ENCODE assay signal across 8 mouse cellular contexts in genomic region chr13:23426335-23426734, GRCm38 (mm10). TPM values are rescaled to one million over a fixed set of nuclear protein-coding genes. Genes with fewer than 3 reads are reported as not detected.
DNase-seq lines count a peak whose midpoint lies in the region; ATAC-seq and TF ChIP-seq lines count a peak whose summit lies in the region.

No protein-coding gene starts in this region.

- H3K27ac ChIP-seq in lung, embryonic 14.5 days (ENCODE audit: low read depth) = no peak overlapping the region
- peak overlapping the region; percentile 60 for H3K27ac ChIP-seq in liver, embryonic 14.5 days
- H3K27ac ChIP-seq in intestine, embryonic 16.5 days (ENCODE audit: low read length) = no peak overlapping the region

- H3K27me3 ChIP-seq in lung, embryonic 14.5 days (ENCODE audit: insufficient read depth, low read length) = no peaks in the 10 kb centered on the region
- H3K27me3 ChIP-seq in liver, embryonic 14.5 days (ENCODE audit: control insufficient read depth, insufficient read depth, low read length) = no peaks in the 10 kb centered on the region
- no peaks in the 10 kb centered on the region for H3K27me3 ChIP-seq in intestine, embryonic 16.5 days (replicated peaks; ENCODE audit: control insufficient read depth, insufficient read depth, low read length)

- peak overlapping the region; percentile 82 for H3K4me2 ChIP-seq in lung, embryonic 14.5 days
- peak overlapping the region; percentile 73 for H3K4me2 ChIP-seq in liver, embryonic 14.5 days (ENCODE audit: low read depth)
- no peak overlapping the region for H3K4me2 ChIP-seq in intestine, embryonic 16.5 days (ENCODE audit: low read depth, low read length)

- peak; percentile 53 for DNase-seq in cerebellum, adult 9-10 months
- no peak for DNase-seq in cerebellum, adult 8-10 months
- DNase-seq in lung, embryonic 14.5 days = peak; percentile 82
- no peak for DNase-seq in lung, postnatal 36 days
- DNase-seq in brain, embryonic 14.5 days (ENCODE audit: low read depth) = peak; percentile 54
- peak in 1 of 3 experiments; percentile 73 for DNase-seq in liver, embryonic 14.5 days (ENCODE audit: low read depth in 3 of 3, low spot score in 3 of 3)

- peaks cover 11% of the 10 kb centered on the region; the same call in 1 of the 2 replicates for H3K36me3 ChIP-seq in lung, embryonic 14.5 days (ENCODE audit: insufficient read depth)
- peaks cover 8% of the 10 kb centered on the region for H3K36me3 ChIP-seq in liver, embryonic 14.5 days (replicated peaks; ENCODE audit: control insufficient read depth, insufficient read depth, low read depth)
- H3K36me3 ChIP-seq in intestine, embryonic 16.5 days (ENCODE audit: control insufficient read depth, insufficient read depth, low read length) = 0 out of 2 replicates have a peak, but pooled peaks cover 5% of the 10 kb centered on the region

- H3K4me1 ChIP-seq in lung, embryonic 14.5 days (ENCODE audit: insufficient read depth) = peaks cover 2% of the 10 kb centered on the region; the same call in 1 of the 2 replicates
- H3K4me1 ChIP-seq in liver, embryonic 14.5 days (replicated peaks; ENCODE audit: control insufficient read depth in 2 of 2, insufficient read depth in 2 of 2, low read length in 1 of 2) = peaks cover 12 to 20% of the 10 kb centered on the region in 2 experiments
- H3K4me1 ChIP-seq in intestine, embryonic 16.5 days (ENCODE audit: control insufficient read depth, insufficient read depth, low read length) = peaks cover 16% of the 10 kb centered on the region

- H3K4me3 ChIP-seq in lung, embryonic 14.5 days (ENCODE audit: low read depth, low read length) = no peak overlapping the region
- H3K4me3 ChIP-seq in liver, embryonic 14.5 days (ENCODE audit: insufficient read depth in 1 of 2, low read depth in 2 of 2, low read length in 2 of 2) = peak overlapping the region in 1 of 2 experiments; percentile 87; a peak in 2 of 4 replicates
- no peak overlapping the region for H3K4me3 ChIP-seq in intestine, embryonic 16.5 days (ENCODE audit: low read length)

- no peaks in the 10 kb centered on the region for H3K9me3 ChIP-seq in lung, embryonic 14.5 days (ENCODE audit: low read depth, low read length)
- H3K9me3 ChIP-seq in liver, embryonic 14.5 days (ENCODE audit: control insufficient read depth, low read length) = no peaks in the 10 kb centered on the region
- no peaks in the 10 kb centered on the region for H3K9me3 ChIP-seq in intestine, embryonic 16.5 days (ENCODE audit: control insufficient read depth, low read length)

- no peak overlapping the region for H3K9ac ChIP-seq in lung, embryonic 14.5 days
- peak overlapping the region; percentile 18; the same call in 1 of the 2 replicates for H3K9ac ChIP-seq in liver, embryonic 14.5 days (replicated peaks)
- no peak overlapping the region for H3K9ac ChIP-seq in intestine, embryonic 16.5 days (ENCODE audit: low read depth, low read length)

- TF ChIP-seq POLR2A in brain, embryonic 14.5 days (IDR thresholded peaks at IDR 0.05; ENCODE audit: borderline replicate concordance, extremely low read depth, insufficient read depth, insufficient read length, poor library complexity, severe bottlenecking) = no peak

- 14% methylated on average over 8 of the region's 8 CpGs for WGBS in lung, embryonic 14.5 days
- 4% methylated on average over 8 of the region's 8 CpGs for WGBS in liver, embryonic 14.5 days (ENCODE audit: insufficient replicate concordance)
- 21% methylated on average over 8 of the region's 8 CpGs for WGBS in intestine, embryonic 16.5 days

- ATAC-seq in lung, embryonic 14.5 days (ENCODE audit: insufficient read depth) = no peak
- peak; percentile 54; the same call in 1 of the 2 replicates for ATAC-seq in liver, embryonic 14.5 days (ENCODE audit: insufficient read depth)
- ATAC-seq in intestine, embryonic 16.5 days = no peak
- no peak for ATAC-seq in megakaryocyte, adult 5-6 weeks (ENCODE audit: poor library complexity, severe bottlenecking)

- no peak for TF ChIP-seq EP300 in liver, embryonic 14.5 days (IDR thresholded peaks at IDR 0.05; ENCODE audit: low read depth)

- no peak for TF ChIP-seq CTCF in lung, embryonic 14.5 days (IDR thresholded peaks at IDR 0.05; ENCODE audit: low read depth)
- TF ChIP-seq CTCF in brain, embryonic 14.5 days (IDR thresholded peaks at IDR 0.05; ENCODE audit: borderline replicate concordance, extremely low read depth, insufficient read depth, insufficient read length) = no peak
- no peak for TF ChIP-seq CTCF in liver, embryonic 14.5 days (IDR thresholded peaks at IDR 0.05; ENCODE audit: low read depth)

RNA-seq across cellular contexts. Expression of gene Abt1, which starts 2.7 kb away (rescaled TPM):
- polyA plus RNA-seq in lung, embryonic 14.5 days (2014; fragmentation: Nextera tagmentation; extraction: Ambion mirVana) = 12.7 and 13.5 TPM in 2 replicates
- 7.2 and 8.3 TPM in 2 replicates for polyA plus RNA-seq in brain, embryonic 14.5 days (2012; rRNA removed)
- polyA plus RNA-seq in liver, embryonic 14.5 days (2012; rRNA removed) = 2.4 and 4.0 TPM in 2 replicates
- 5.2 and 5.3 TPM in 2 replicates for polyA plus RNA-seq in liver, embryonic 14.5 days (2014; fragmentation: Nextera tagmentation; extraction: Ambion mirVana)
- 10.2 and 11.2 TPM in 2 replicates for polyA plus RNA-seq in intestine, embryonic 16.5 days (2015; fragmentation: Nextera tagmentation; extraction: Ambion mirVana)
- total RNA-seq in megakaryocyte, adult 5-6 weeks (2015) = 5.1 and 5.2 TPM in 2 replicates
- total RNA-seq in megakaryocyte, adult 5-6 weeks (2017) = 6.8 and 11.2 TPM in 2 replicates

RNA-seq across cellular contexts. Expression of gene Btn1a1, which starts 39.4 kb away (rescaled TPM):
- polyA plus RNA-seq in lung, embryonic 14.5 days (2014; fragmentation: Nextera tagmentation; extraction: Ambion mirVana) = 0.07 and 0.18 TPM in 2 replicates
- 0.05 and 0.12 TPM in 2 replicates for polyA plus RNA-seq in brain, embryonic 14.5 days (2012; rRNA removed)
- polyA plus RNA-seq in liver, embryonic 14.5 days (2012; rRNA removed) = 1.5 and 2.1 TPM in 2 replicates
- polyA plus RNA-seq in liver, embryonic 14.5 days (2014; fragmentation: Nextera tagmentation; extraction: Ambion mirVana) = 1.5 and 1.8 TPM in 2 replicates
- 0.07 and 0.11 TPM in 2 replicates for polyA plus RNA-seq in intestine, embryonic 16.5 days (2015; fragmentation: Nextera tagmentation; extraction: Ambion mirVana)
- not detected in 2 replicates for total RNA-seq in megakaryocyte, adult 5-6 weeks (2015)
- not detected in 2 replicates for total RNA-seq in megakaryocyte, adult 5-6 weeks (2017)

RNA-seq across cellular contexts. Expression of gene Zfp322a, which starts 57.3 kb away (rescaled TPM):
- 54.5 and 59.3 TPM in 2 replicates for polyA plus RNA-seq in lung, embryonic 14.5 days (2014; fragmentation: Nextera tagmentation; extraction: Ambion mirVana)
- polyA plus RNA-seq in brain, embryonic 14.5 days (2012; rRNA removed) = 21.2 and 22.4 TPM in 2 replicates
- polyA plus RNA-seq in liver, embryonic 14.5 days (2012; rRNA removed) = 3.0 and 5.4 TPM in 2 replicates
- polyA plus RNA-seq in liver, embryonic 14.5 days (2014; fragmentation: Nextera tagmentation; extraction: Ambion mirVana) = 11.9 and 12.5 TPM in 2 replicates
- 30.1 and 31.7 TPM in 2 replicates for polyA plus RNA-seq in intestine, embryonic 16.5 days (2015; fragmentation: Nextera tagmentation; extraction: Ambion mirVana)
- 18.8 and 20.3 TPM in 2 replicates for total RNA-seq in megakaryocyte, adult 5-6 weeks (2015)
- total RNA-seq in megakaryocyte, adult 5-6 weeks (2017) = 39.8 and 46.7 TPM in 2 replicates

Comparison
In these comparisons a context has a peak if more than half of its experiments do, and no peak if none do; other contexts are left out.
1. DNase-seq: peak in cerebellum, adult 9-10 months (single experiment), lung, embryonic 14.5 days (single experiment) and brain, embryonic 14.5 days (single experiment); none in cerebellum, adult 8-10 months (single experiment) and lung, postnatal 36 days (single experiment).